Mouse (Mus musculus) testis, adult 2 months (tissue): ENCODE measurements around the gene Ctdsp1. TPM values are rescaled to one million over a fixed set of nuclear protein-coding genes. Genes with fewer than 3 reads are reported as not detected.
A peak's percentile ranks its signal among the peaks of the same experiment; 100 is the strongest.

Experiments
- H3K27ac ChIP-seq: fragments of 200-500 bp; 2 replicates; pipeline ENCODE4 v1.5.1; 2012; ENCODE audit warnings: low read depth, low read length; ENCODE audit not compliant: control insufficient read depth, insufficient read depth
- H3K27me3 ChIP-seq: fragments of 200-500 bp; 2 replicates; pipeline ENCODE4 v1.6.1; 2012; ENCODE audit warnings: mild to moderate bottlenecking, low read length, moderate library complexity; ENCODE audit not compliant: control insufficient read depth, insufficient read depth
- H3K36me3 ChIP-seq: fragments of 200-500 bp; 2 replicates; pipeline ENCODE4 v1.6.1; 2012; ENCODE audit warnings: mild to moderate bottlenecking, low read length; ENCODE audit not compliant: control insufficient read depth, insufficient read depth
- H3K4me1 ChIP-seq: fragments of 200-500 bp; 2 replicates; pipeline ENCODE4 v1.6.1; 2012; ENCODE audit warnings: low read length; ENCODE audit not compliant: control insufficient read depth, insufficient read depth
- H3K4me3 ChIP-seq: fragments of 200-500 bp; 2 replicates; pipeline ENCODE4 v1.5.1; 2012; ENCODE audit warnings: low read depth, mild to moderate bottlenecking, low read length, moderate library complexity, mixed read lengths; ENCODE audit not compliant: control insufficient read depth
- CTCF ChIP-seq: fragments of 200-500 bp; IDR thresholded peaks from 2 replicates; pipeline ENCODE4 v1.5.1; 2012; ENCODE audit warnings: low read depth, mild to moderate bottlenecking, inconsistent platforms, low read length, moderate library complexity; ENCODE audit not compliant: control insufficient read depth, insufficient read depth, insufficient replicate concordance
- POLR2A ChIP-seq: fragments of 200-500 bp; IDR thresholded peaks from 2 replicates; pipeline ENCODE4 v1.6.1; 2012; ENCODE audit warnings: low read depth, mild to moderate bottlenecking, inconsistent platforms, low read length, moderate library complexity; ENCODE audit not compliant: control insufficient read depth
- polyA plus RNA-seq: library from polyadenylated mRNA; depleted of rRNA; stranded (reverse); fragments of >200 nt; gene quantifications from 2 replicates; pipeline ENCODE4 v1.2.3, GENCODE M21; 2012

The Ctdsp1 gene
- polyA plus RNA-seq, 1 experiment: 12.1 TPM

DNA sequence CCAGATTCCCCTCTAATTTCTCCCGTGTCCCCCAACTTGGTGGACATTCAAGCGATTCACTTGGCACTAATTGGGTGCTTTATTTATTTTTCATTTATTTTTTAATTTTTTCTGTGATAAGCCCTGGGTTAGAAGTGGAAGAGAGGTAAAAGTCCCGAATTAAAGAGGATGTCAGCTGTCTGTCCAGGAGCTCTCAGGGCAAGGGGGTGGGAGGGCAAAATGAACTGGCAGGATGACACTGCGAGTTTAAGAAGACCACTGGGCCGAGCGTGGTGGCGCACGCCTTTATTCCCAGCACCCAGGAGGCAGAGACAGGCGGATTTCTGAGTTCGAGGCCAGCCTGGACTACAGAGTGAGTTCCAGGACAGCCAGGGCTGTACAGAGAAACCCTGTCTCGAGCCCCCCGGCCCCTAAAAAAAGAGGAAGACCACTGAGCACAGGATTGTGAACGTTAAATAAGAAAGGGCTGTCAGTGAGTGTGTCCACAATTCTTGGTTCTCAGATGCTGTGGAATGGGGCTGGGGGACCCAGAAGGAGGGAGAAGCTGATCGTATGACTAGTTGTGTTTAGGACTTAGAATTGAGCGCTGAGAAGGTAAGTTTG lies 3.8 kb upstream of the Ctdsp1 start:
- Histone ChIP-seq H3K36me3 (no peaks in the 10 kb centered on the region), H3K27ac (peak overlapping the region; percentile 93; the same call in 1 of the 2 replicates), H3K27me3 (no peaks in the 10 kb centered on the region), H3K4me1 (peaks cover 29% of the 10 kb centered on the region), H3K4me3 (peak overlapping the region; percentile 86)
- TF ChIP-seq CTCF (no peak), POLR2A (no peak)

DNA sequence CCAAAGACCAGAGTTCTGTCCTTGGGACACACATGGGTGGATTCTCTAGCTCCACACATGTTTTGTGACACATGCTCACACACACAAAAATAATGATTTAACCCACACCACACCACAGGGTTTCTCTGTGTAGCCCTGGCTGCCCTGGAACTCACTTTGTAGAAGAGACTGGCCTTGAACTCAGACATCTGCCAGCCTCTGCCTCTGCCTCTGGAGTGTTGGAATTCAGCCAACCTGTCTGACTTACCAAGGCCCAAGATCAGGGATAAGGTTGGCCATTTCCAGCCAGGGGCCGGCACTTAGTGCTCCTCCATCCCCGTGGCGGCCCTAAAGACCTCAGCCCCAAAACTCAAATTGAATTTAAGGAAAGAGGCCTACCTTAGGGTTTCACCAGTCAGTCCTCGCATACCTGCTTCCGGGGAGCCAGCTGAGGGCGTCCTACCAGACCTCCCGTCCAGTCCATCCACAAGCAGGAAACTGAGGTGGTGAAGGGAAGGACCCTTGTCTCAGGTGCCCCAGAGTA lies 2.9 kb upstream of the Ctdsp1 start:
- Histone ChIP-seq H3K27ac (no peak overlapping the region), H3K4me1 (peaks cover 32% of the 10 kb centered on the region), H3K4me3 (no peak overlapping the region), H3K36me3 (no peaks in the 10 kb centered on the region), H3K27me3 (no peaks in the 10 kb centered on the region)
- TF ChIP-seq CTCF: no peak
- TF ChIP-seq POLR2A: no peak

DNA sequence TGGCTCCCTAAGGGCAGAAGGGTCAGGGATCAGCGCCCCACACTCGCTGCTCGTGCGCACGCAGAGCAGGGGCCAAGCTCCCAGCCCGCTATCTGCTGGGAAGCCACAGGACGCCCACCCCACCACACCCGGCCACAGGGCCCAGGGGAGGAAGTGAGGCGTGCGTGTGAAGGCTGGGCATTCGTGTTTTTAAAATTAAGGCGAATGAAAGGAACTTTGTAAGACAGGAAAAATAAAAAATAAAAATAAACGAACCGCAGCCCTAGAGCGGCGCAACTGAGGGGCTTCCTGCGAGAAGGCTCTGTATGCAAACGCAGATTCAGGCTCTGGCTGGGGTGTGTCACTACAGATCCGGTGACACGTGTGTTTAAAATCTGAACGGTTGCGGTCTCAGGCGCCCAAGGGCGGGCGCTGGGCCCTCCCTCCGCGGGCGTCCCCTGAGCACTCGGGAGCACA lies 1.4 kb upstream of the Ctdsp1 start:
- Histone ChIP-seq H3K27ac (peak overlapping the region; percentile 59), H3K27me3 (no peaks in the 10 kb centered on the region), H3K4me3 (peak overlapping the region; percentile 1; the same call in 1 of the 2 replicates), H3K36me3 (no peaks in the 10 kb centered on the region), H3K4me1 (peaks cover 32% of the 10 kb centered on the region)
- TF ChIP-seq POLR2A: no peak

DNA sequence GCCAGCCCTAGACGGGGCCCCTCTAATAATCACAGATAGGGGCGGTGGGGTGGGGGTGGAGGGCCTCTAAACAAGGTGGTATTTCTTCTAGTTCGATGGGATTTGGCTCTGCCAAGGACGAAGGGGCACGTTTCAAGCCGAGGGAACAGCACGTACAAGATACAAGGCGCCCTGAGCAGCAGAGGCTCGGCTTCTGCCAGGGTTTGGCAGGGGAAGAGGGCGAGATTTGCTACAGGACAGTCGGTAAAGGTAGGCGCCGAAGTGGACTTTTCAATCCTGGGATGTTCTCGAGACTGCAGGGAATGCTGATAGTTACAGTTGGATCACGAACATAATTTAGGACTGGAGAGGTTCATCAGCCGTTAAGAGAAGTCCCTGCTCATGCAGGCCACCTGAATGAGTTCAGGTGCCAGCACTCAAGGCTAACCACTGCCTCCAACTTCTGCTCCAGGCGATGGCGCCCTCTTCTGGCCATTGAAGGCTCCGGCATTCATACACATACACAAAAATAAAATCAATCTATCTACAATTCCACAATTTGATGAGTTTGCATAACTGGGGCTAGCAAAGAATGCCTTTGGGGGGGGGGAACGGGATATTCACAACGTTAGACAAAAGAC lies 912 bp upstream of the Ctdsp1 start:
- no peaks in the 10 kb centered on the region for H3K36me3 ChIP-seq
- peak overlapping the region; percentile 11 for H3K4me3 ChIP-seq
- TF ChIP-seq POLR2A (no peak), CTCF (peak; percentile 80)
- peak overlapping the region; percentile 77 for H3K27ac ChIP-seq
- H3K27me3 ChIP-seq: no peaks in the 10 kb centered on the region
- H3K4me1 ChIP-seq: peaks cover 32% of the 10 kb centered on the region

DNA sequence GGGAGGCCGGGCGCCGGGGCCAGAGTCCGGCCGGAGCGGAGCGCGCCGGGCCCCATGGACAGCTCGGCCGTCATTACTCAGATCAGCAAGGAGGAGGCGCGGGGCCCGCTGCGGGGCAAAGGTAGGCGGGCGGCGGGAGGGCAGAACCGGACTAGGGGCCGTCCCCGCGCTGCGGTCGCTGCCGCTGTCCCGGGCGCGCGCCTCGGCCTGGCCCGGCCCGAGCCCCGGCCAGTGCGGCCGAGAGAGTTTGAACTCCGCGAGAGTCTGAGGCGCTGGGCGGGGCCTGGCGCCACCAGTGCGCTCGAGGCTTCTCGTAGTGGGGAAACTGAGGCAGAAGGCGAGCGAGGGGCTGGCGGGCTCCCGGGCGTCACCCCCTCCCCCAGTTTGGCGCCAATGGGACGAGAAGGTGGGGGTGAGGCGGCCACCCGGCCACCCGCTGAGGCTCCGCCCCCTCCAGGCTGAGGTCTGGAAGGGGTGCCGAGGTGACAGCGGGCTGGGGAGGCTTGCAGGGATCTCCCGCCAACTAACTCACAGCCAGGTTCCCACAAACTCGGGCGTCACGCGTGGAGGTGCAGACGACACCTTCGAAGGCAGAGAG lies 634 bp downstream of the Ctdsp1 start:
- peaks cover 31% of the 10 kb centered on the region for H3K4me1 ChIP-seq
- no peak for TF ChIP-seq POLR2A
- no peak for TF ChIP-seq CTCF

DNA sequence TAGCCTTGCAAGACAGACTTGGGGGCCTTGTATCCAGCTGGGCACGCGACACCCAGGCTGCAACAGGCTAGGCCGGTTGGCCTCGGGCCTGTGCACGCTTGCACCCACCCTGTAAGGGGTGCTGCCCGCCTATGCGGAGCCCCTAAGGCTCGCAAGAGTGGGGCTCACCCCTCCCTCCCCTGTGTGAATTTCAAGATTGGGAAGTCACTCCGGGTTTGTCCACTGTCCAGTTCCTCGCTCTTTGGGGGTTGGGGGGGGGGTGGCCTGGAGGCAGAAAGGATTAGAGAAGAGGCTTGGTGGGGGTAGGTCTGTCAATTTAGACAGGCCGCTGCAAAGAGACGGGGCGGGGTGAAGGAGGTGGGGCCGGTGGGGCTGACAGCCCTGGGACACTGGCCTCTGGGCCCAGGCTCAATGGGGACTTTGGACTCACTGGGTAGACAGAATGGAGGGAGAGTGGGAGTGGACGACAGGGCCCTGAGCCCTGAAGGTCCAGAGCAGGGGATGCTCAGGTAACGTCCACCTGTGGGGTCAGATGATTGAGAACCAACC lies 1.2 kb downstream of the Ctdsp1 start:
- TF ChIP-seq CTCF (no peak), POLR2A (no peak)
- Histone ChIP-seq H3K4me1 (peaks cover 29% of the 10 kb centered on the region), H3K27me3 (no peaks in the 10 kb centered on the region), H3K36me3 (no peaks in the 10 kb centered on the region), H3K27ac (peak overlapping the region; percentile 50), H3K4me3 (peak overlapping the region; percentile 89)

More for the DNA sequence above, 634 bp downstream of the Ctdsp1 start:
- Histone ChIP-seq H3K27ac (peak overlapping the region; percentile 50), H3K4me3 (peak overlapping the region; percentile 89), H3K27me3 (no peaks in the 10 kb centered on the region), H3K36me3 (no peaks in the 10 kb centered on the region)

DNA sequence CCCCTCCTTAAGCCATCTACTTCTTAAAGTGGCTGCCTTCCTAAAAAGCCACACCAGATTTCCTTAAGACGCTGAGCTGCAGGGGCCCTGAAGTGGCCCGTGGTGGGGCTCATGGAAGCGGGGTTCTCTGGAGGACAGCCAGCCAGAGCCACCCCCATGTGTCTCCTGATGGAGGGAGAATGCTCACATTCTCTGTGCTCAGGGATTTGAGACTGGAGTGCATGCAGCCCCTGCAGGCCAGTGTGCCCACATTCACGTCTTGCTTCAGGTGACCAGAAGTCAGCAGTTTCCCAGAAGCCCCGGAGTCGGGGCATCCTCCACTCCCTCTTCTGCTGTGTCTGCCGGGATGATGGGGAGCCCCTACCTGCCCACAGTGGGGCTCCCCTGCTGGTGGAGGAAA lies 1.7 kb downstream of the Ctdsp1 start:
- peak overlapping the region; percentile 26; the same call in 1 of the 2 replicates for H3K27ac ChIP-seq
- no peaks in the 10 kb centered on the region for H3K36me3 ChIP-seq
- no peak overlapping the region; the same call in 1 of the 2 replicates for H3K4me3 ChIP-seq
- peaks cover 27% of the 10 kb centered on the region for H3K4me1 ChIP-seq
- no peaks in the 10 kb centered on the region for H3K27me3 ChIP-seq
- no peak for TF ChIP-seq POLR2A
- TF ChIP-seq CTCF: no peak

DNA sequence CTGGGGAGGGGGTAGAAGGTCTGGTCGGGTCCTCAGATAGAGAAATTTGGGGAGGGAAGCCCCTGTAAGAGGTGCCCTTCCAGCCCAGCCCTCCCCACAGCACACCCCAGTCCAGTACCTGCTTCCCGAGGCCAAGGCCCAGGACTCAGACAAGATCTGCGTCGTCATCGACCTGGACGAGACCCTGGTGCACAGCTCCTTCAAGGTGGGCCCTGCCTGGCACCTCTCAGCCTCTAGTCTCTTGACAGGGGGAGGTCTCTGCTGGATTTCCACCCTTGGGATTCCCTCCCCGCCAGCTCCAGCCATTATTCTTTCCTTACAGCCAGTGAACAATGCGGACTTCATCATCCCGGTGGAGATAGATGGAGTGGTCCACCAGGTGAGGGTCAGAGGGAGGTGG lies 2.4 kb downstream of the Ctdsp1 start:
- no peak overlapping the region for H3K4me3 ChIP-seq
- H3K36me3 ChIP-seq: no peaks in the 10 kb centered on the region
- TF ChIP-seq POLR2A (no peak), CTCF (no peak)
- H3K4me1 ChIP-seq: peaks cover 24% of the 10 kb centered on the region
- no peaks in the 10 kb centered on the region for H3K27me3 ChIP-seq
- H3K27ac ChIP-seq: no peak overlapping the region
